28 mouse cellular contexts compared by ENCODE assay signal in genomic region chr11:56442381-56442780, GRCm38 (mm10).
A peak's percentile ranks its signal among the peaks of the same experiment; 100 is the strongest.
DNase-seq lines count a peak whose midpoint lies in the region; ATAC-seq lines count a peak whose summit lies in the region.
"Had no signal": no experiment of that assay in that cellular context is flagged by ENCODE, and none has a peak within 500 bp of the region (broad histone marks: within the 10 kb centered on the region; RNA-seq: fewer than 3 reads in every experiment).

No protein-coding gene starts in this region.

- peaks cover 8% of the 10 kb centered on the region for H3K4me1 ChIP-seq in forebrain, embryonic 16.5 days (replicated peaks; ENCODE audit: control insufficient read depth, insufficient read depth, low read length)
- H3K4me1 ChIP-seq in forebrain, embryonic 12.5 days, result no peaks in the 10 kb centered on the region
- H3K4me1 ChIP-seq in midbrain, embryonic 14.5 days (ENCODE audit: control insufficient read depth, insufficient read depth, low read length), result no peaks in the 10 kb centered on the region
- H3K4me1 ChIP-seq in midbrain, embryonic 10.5 days, result no peaks in the 10 kb centered on the region
- H3K4me1 ChIP-seq: heart, embryonic 12.5 days; heart, embryonic 15.5 days; hindbrain, embryonic 10.5 days had no signal

- H3K4me2 ChIP-seq in forebrain, embryonic 16.5 days (ENCODE audit: low read length), result no peak overlapping the region
- H3K4me2 ChIP-seq in forebrain, embryonic 12.5 days, result no peak overlapping the region
- no peak overlapping the region for H3K4me2 ChIP-seq in midbrain, embryonic 14.5 days (ENCODE audit: low read length)
- H3K4me2 ChIP-seq: embryonic facial prominence, embryonic 13.5 days; heart, embryonic 12.5 days; heart, embryonic 15.5 days; hindbrain, embryonic 14.5 days had no signal

- H3K4me3 ChIP-seq in forebrain, embryonic 16.5 days (replicated peaks; ENCODE audit: low read length), result no peak overlapping the region
- H3K4me3 ChIP-seq in forebrain, embryonic 12.5 days (replicated peaks), result no peak overlapping the region
- no peak overlapping the region for H3K4me3 ChIP-seq in midbrain, embryonic 14.5 days (replicated peaks; ENCODE audit: low read depth, low read length)
- H3K4me3 ChIP-seq in midbrain, embryonic 10.5 days, result no peak overlapping the region
- H3K4me3 ChIP-seq: embryonic facial prominence, embryonic 13.5 days; erythroblast, embryonic 14.5 days; heart, embryonic 12.5 days; heart, embryonic 15.5 days; hindbrain, embryonic 10.5 days had no signal

- H3K9me3 ChIP-seq in forebrain, embryonic 16.5 days (ENCODE audit: control insufficient read depth, low read length), result no peaks in the 10 kb centered on the region
- no peaks in the 10 kb centered on the region for H3K9me3 ChIP-seq in forebrain, embryonic 12.5 days
- no peaks in the 10 kb centered on the region for H3K9me3 ChIP-seq in midbrain, embryonic 14.5 days (ENCODE audit: control insufficient read depth, low read length)
- no peaks in the 10 kb centered on the region for H3K9me3 ChIP-seq in midbrain, embryonic 10.5 days (replicated peaks)
- H3K9me3 ChIP-seq: embryonic facial prominence, embryonic 13.5 days; heart, embryonic 15.5 days; hindbrain, embryonic 10.5 days had no signal

- no peaks in the 10 kb centered on the region for H3K36me3 ChIP-seq in forebrain, embryonic 16.5 days (ENCODE audit: control insufficient read depth, insufficient read depth)
- H3K36me3 ChIP-seq in forebrain, embryonic 12.5 days (replicated peaks), result no peaks in the 10 kb centered on the region
- no peaks in the 10 kb centered on the region for H3K36me3 ChIP-seq in midbrain, embryonic 14.5 days (ENCODE audit: control insufficient read depth, insufficient read depth, low read length)
- H3K36me3 ChIP-seq in midbrain, embryonic 10.5 days, result no peaks in the 10 kb centered on the region
- H3K36me3 ChIP-seq: embryonic facial prominence, embryonic 13.5 days; G1E; heart, embryonic 12.5 days; heart, embryonic 15.5 days; hindbrain, embryonic 10.5 days had no signal

- H3K9ac ChIP-seq in forebrain, embryonic 16.5 days (replicated peaks; ENCODE audit: low read depth, low read length), result no peak overlapping the region
- no peak overlapping the region for H3K9ac ChIP-seq in forebrain, embryonic 12.5 days
- no peak overlapping the region for H3K9ac ChIP-seq in midbrain, embryonic 14.5 days (replicated peaks; ENCODE audit: low read length)
- H3K9ac ChIP-seq: embryonic facial prominence, embryonic 13.5 days; heart, embryonic 12.5 days; heart, embryonic 15.5 days; hindbrain, embryonic 14.5 days had no signal

- ATAC-seq in forebrain, embryonic 16.5 days, result peak; percentile 57
- no peak for ATAC-seq in forebrain, embryonic 12.5 days (ENCODE audit: low FRiP score)
- ATAC-seq in midbrain, embryonic 14.5 days (ENCODE audit: low FRiP score, low TSS enrichment), result no peak
- ATAC-seq: intestine, postnatal 0 days had no signal

- no peaks in the 10 kb centered on the region for H3K27me3 ChIP-seq in forebrain, embryonic 16.5 days (replicated peaks; ENCODE audit: control insufficient read depth, insufficient read depth, low read length)
- H3K27me3 ChIP-seq in forebrain, embryonic 12.5 days, result no peaks in the 10 kb centered on the region
- H3K27me3 ChIP-seq in midbrain, embryonic 14.5 days (ENCODE audit: control insufficient read depth, insufficient read depth, low read length), result no peaks in the 10 kb centered on the region
- no peaks in the 10 kb centered on the region for H3K27me3 ChIP-seq in midbrain, embryonic 10.5 days (ENCODE audit: low read depth, poor library complexity, severe bottlenecking)
- H3K27me3 ChIP-seq: CH12.LX; embryonic facial prominence, embryonic 13.5 days; heart, embryonic 12.5 days; heart, embryonic 15.5 days had no signal

- peak; percentile 39 for DNase-seq in midbrain, embryonic 14.5 days
- DNase-seq in midbrain, embryonic 10.5 days (ENCODE audit: low spot score), result no peak
- DNase-seq in right cerebral cortex, postnatal 4 days, result peak; percentile 3
- DNase-seq in right cerebral cortex, postnatal 14 days, result no peak
- DNase-seq in brain, embryonic 18.5 days (ENCODE audit: low read depth, low spot score), result peak; percentile 34
- no peak for DNase-seq in thymus, postnatal 0 days (ENCODE audit: low spot score)
- DNase-seq: adrenal gland, adult 2 months; adrenal gland, postnatal 14 days; B cell, adult 2 months; cerebellum, adult 11 months; cerebellum, adult 2 months; cerebellum, adult 9-11 months; cerebellum, postnatal 25 days; gastrocnemius, postnatal 25 days; heart, adult 18-20 months; heart, postnatal 10 days; heart, postnatal 36 days had no signal

- WGBS in forebrain, embryonic 16.5 days, result 29% methylated on average over 3 of the region's 3 CpGs
- 59% methylated on average over 3 of the region's 3 CpGs for WGBS in forebrain, embryonic 12.5 days
- WGBS in midbrain, embryonic 14.5 days, result 77% methylated on average over 3 of the region's 3 CpGs
- 88% methylated on average over 3 of the region's 3 CpGs for WGBS in midbrain, embryonic 10.5 days

- no peak overlapping the region for H3K27ac ChIP-seq in forebrain, embryonic 16.5 days (ENCODE audit: low read length)
- no peak overlapping the region for H3K27ac ChIP-seq in forebrain, embryonic 12.5 days
- no peak overlapping the region for H3K27ac ChIP-seq in midbrain, embryonic 14.5 days (replicated peaks; ENCODE audit: low read depth, low read length)
- H3K27ac ChIP-seq in midbrain, embryonic 10.5 days (replicated peaks), result no peak overlapping the region
- H3K27ac ChIP-seq: embryonic facial prominence, embryonic 13.5 days; heart, embryonic 15.5 days; hindbrain, embryonic 10.5 days; hindbrain, embryonic 14.5 days had no signal

Comparison
In these comparisons a context has a peak if more than half of its experiments do, and no peak if none do; other contexts are left out.
1. DNase-seq: peak in midbrain, embryonic 14.5 days (single experiment), right cerebral cortex, postnatal 4 days (single experiment) and brain, embryonic 18.5 days (single experiment); none in midbrain, embryonic 10.5 days (single experiment), right cerebral cortex, postnatal 14 days (single experiment) and thymus, postnatal 0 days (single experiment).